Mouse (Mus musculus) spleen, postnatal 36 days (tissue): ENCODE data around the gene Mybpc3.

ENCODE experiments used
- DNase-seq, 2 experiments: peaks; one replicate each; pipeline ENCODE4 v3.0.0; 2022; ENCODE audit warnings: low spot score in 2 of 2, mixed read lengths in 1 of 2

Gene Mybpc3

DNA sequence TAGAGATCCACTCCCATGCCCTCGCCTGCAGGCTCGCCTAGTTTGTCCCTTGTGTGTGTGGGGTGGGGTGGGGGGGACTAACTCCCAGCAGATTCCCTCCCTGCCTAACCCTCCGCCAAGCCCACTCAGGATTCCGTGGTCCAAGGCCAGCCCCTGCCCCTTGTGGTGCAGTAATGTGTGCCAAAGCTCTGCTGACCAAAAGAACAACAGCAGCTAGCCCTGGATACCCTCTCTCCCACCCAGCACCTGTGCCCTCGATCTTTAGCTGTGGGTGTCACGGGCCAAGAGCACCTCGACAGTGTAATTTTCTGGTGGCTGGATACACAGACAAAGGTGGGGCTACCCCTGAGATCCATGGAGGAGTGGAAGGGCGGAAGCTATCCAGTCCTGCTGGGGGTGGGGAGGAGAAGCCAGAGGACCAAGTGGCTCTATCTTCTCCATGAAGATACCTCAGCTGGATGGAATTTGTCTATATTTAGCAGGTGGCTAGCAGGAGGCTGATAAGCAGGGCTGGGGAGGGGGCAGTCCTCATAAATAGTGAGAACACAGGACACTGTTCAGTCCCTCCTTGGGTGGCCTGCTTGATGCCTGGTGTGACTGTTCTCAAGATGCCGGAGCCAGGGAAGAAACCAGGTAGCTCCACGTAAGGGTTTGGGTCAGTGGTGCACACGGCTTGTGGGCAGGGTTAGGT, at the start of gene Mybpc3:
TSS of gene Mybpc3 (plus strand) at position 560 of the 691 bp plus-strand sequence.
- no peak for DNase-seq

DNA sequence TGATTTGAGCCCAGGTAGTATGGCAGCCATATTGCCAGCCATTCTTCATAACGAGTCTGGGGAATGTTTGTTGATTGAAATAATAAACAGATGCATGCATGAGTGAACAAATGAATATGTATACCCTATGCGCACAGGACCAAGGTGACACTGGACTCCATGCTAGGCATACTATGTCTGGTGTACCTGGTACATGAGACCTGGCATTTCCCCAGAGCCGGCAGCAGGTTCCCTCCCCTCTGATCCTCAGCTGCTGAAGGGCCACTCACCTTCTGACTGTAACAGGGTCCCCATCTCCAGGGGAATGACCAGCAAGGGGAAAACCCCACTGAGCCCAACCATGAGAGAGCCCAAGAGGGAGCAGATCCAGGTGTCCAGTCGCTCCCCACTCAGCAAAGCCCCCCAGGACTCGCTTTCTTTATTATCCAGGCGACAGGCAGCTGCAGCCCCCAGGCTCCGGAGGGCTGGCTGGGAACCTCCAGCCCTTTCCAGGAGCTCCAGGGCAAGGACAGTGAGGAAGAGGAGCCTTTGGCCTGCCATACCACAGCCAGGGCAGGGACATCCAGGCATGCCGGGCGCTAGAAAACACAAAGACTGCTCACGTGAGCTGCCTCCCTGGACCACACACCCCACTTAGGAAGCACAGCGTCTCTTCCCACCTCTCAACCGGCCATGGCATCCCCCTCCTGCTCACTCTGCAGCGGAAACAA, 49.6 kb upstream of the Mybpc3 start:
- no peak for DNase-seq

DNA sequence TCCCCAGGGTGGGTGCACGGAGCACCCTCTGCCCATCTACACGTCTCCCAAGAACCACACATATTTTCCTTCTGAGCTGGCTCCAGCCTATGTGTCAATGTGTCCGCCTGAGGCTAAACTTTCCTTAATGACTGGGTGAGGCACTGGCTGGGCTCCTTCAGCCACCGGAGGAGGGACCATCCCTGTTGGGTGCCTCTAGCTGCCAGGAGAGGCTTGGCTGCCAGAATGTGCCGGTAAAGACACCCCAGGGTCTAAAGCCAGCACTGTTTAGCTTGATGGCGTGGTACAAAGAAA, 49.1 kb upstream of the Mybpc3 start:
- DNase-seq: no peak

DNA sequence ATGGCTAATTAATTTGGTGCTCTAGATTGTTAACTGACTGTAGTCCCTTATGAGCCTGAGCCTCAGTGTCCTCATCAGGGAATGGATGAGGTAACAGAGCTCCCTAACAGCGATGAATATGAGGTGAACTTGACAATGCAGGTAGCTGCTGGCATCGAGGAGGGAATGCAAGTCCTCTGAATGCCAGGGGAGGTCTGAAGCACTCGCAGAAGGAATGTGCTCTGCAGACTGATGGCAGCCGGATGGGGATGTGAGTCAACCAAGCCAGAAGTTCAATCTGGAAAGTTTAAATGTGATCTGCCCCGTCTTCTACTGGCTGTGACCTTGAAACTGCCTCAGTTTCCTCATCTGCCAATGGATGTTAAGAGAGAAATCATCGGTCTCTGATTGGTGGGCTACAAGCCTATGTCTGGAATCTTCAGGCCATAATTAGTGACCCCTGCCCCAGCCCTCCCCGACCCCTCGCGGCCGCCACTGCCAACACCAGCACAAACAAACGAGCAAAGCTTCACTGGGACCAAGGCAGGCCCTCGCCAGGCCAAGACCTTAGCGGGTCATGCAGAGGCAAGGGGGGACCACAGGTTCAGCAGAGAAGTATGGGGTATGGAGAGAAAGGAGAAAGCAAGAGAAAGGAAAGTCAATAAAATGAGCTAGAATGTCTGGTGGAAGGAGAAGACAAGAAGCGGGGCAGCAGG, 48.5 kb upstream of the Mybpc3 start:
- no peak for DNase-seq

DNA sequence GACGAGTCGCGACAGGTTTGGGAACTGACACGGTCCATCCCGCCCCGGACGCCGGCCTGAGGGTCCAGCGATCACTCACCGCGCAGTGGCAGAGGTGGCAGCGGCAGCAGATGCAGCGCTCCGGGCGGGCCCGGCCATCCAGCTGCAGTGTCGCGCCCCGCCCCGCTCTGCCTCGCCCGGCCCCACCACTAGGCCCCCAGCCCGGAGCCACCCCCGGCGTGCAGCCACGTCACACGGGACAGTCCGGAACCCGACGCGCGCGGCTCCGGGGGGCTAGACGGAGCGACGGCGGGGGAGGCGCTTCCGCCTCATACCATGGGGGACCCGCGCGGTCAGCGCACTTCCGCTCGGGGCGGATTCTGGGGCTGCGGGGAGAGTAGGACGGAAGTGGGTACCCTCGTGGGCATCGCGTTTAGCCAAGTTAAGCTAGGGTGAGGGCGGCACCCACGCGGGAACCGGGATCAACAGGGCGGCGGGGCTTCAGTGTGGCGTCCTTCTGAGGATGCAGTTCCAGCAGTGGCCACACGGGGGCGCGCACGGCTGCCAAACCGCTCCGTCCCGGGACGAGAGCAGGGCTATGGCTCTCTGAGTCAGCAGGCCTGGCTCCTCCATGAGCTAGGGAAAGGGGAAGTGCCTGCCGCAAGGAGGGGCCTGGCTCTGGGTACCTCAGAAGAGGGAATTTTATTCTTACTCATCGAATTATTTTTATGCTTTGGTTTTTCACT, 47.7 kb upstream of the Mybpc3 start, which contains the start of gene Slc39a13:
TSS of gene Slc39a13 (minus strand) at position 342 of the 725 bp plus-strand sequence.
- peak; percentile 94 for DNase-seq

DNA sequence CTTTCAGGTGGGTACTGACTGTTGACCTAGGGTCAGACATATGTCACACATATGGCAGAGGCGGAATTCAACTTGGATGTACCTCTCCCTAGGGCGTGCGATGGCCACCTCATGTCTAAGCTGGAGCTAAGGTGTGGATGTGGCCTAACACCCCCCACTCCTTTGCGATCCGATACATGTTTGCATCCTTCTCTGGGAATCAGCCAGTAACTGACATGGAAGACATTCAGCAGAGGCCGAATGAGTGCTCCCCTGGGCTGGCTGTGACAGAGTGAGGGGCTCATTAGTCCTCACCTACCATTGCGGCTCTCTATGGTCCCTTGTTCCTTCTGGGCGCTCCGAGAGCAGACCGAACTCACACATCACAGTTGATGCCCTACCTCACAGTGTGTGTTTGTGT, 46.9 kb upstream of the Mybpc3 start:
- no peak for DNase-seq

DNA sequence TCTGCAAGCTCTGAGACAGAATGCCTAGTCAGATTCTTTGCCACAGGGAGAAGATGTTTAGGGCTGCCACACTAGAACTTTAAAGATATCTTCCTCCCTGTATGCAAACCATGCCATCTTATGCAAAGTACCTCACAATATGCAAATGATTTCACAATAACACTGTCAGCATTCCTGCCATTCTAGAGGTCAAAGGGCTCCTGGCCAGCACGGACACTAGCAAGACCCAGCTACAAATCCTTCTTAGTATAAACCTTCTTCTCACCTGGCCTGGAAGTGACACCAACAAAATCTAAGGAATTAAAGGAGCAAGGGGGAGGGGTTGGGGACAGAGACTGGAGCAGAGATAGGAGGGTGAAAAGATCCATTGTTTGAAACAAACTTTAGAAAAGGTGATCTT, 45.9 kb upstream of the Mybpc3 start:
- DNase-seq: no peak

DNA sequence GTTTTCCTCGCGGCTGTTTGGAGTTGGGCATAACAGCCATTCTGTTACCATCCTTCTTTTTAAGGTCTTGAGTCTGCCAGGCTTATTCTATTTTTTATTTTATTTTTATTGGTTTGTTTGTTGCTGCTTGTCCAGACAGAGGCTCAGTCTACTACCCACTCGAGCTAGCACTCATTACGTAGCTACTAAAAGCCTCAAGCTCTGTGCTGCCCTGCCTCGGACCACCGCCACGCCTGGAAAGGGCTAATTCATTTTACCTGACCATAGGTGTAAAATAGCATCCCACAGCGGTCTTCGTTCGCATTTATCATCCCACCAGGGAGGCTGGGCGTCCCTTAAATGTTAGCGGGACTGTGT, 40.0 kb upstream of the Mybpc3 start:
- DNase-seq: no peak

DNA sequence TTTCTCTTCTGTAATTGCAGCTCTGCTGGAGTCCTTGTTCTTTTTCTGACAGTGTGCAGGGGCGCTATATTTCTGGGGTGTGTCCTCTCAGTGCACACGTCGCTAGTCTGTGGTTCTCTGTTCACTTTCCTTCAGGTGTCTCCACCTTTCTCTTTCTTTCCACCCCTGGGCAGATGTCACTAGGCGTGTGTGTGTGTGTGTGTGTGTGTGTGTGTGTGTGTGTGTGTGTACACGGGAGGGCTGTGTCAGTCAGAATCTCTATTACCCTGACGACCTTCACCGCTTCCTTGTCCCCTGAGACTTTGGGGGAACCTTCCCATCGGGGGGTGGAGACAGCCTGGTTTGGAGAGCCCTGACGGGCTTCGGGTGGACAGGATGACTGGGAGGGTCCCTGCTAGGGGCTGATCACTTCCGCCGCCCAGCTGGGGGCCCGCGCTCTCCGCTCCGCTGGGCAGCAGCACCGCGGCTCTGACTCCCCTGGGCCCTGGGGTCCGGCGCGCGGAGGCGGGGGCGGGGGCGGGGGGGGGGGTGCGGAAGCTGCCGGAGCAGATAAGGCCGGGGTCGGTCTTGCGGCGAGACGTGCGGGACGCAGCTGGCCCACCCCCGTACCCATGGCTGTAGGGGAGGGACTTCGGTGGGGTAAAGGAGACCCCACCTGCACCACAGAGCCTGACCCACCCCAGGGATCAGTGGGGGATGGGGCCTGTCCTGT, 39.5 kb upstream of the Mybpc3 start:
- peak; percentile 72 to 74 for DNase-seq

DNA sequence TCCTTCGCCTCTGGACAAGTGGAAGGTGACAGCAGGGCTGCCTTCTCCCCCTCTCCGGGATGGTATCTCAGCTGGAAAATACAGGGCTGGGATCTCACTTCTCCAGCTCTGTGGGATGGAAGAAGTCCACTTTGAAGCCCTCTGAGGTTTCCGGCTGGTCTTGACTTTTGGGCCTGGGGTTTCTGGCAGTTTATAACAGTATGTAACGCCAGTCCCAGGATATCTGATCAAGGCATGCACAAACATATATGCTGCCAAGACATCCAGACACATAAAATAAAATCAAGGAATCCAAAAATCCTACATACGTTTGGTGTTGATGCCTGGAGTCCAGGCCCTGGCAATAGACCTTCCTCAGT, 38.9 kb upstream of the Mybpc3 start:
- DNase-seq: no peak

DNA sequence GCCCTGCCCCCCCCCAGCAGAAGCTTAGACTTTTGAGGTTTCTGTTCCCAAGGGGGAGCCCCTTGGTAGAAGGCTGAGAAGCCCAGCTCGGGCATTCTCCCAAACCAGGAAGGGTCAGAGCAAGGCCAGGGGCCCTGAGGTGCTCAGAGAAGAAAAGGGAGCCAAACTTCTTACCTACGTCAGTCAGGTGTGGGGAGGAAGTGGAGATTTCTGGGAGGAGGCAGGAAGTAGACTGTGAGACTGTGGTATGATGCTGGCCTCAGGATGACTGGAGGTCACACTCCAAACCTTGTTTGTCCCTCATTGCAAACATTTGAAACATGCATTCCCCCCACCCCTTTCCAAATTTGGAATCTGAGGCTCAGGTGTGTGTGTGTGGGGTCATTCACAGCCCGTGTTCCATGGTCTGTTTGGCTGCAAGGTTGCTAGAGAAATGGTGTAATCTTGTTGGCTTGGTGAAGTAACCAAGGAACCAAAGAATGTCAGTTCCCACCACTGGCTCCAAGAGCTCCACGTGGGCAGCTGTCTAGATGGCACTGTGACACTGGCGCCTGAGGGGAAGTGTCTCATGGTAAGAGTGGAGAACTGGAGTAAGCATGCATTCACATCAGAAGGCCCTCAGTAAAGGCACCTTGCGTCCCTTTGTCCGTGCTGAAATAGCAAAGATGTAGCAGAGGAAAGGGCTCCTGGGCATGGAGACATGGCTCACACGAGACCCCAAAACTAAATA, 37.0 kb upstream of the Mybpc3 start:
- peak; percentile 48 to 51 for DNase-seq

DNA sequence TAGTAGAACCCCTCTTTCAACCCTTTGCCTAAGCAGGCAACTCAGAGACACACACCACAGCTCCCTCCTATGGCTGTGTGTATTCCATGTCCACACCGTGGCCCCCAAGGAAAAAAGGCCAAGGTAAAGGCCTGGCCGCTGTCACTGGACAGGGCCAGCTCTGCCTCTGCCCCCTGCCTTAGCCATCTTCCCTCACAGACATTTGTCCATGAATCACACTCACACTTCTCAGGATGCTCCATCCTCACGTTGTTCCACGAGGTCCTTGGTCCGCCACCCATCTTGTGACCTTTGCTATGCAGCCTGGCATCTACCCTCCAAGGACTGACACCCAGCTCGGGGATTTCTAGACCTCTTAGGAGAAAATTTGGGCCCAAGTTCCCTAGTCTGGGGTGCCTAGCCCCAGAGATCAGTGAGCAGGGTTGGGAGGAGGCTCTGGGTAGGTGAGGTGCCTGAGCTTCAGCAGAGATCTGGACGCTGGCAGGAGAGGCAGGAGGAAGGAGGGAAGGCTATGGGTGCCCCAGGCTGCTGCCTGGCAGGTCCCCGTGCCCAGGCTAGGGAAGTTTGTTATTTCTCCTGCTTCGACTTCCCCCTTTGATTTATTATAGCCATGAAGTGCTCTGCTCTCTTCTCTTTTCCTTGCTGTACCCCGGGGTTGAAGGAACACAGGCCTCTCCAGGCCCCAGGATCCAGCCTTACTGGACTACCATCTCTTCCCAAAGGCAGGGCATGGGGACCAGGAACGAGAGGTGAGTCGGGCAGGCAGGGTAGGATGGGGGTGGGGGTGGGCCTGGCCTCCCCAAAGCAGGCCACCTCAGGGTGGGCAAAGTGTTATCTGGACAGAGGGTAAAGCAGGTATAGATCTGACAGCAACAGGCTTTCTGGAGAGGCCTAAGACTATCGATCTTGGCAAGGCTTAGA, 35.9 kb upstream of the Mybpc3 start, which contains the start of gene Spi1:
TSS of gene Spi1 (plus strand) at position 616 of the 921 bp plus-strand sequence.
- DNase-seq: no peak

DNA sequence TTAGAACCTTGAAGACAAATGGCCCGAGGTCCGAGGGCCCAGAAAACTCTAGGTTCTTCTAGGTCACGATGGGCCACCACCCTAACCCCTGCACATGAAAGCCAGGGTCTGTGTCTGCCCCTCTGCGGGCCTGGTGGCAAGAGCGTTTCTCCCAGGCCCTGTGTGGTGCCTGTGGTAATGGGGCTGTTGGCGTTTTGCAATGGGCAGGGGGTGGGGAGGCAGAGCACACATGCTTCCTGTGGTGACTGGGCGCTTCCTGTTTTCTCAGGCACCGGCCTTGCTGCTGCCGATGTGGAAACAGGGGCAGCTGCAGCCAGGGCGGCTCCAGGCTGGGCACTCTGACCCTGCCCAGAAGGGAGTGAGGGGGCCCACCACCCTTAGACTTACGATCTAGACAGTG, 35.1 kb upstream of the Mybpc3 start:
- DNase-seq: peak; percentile 89 to 92

DNA sequence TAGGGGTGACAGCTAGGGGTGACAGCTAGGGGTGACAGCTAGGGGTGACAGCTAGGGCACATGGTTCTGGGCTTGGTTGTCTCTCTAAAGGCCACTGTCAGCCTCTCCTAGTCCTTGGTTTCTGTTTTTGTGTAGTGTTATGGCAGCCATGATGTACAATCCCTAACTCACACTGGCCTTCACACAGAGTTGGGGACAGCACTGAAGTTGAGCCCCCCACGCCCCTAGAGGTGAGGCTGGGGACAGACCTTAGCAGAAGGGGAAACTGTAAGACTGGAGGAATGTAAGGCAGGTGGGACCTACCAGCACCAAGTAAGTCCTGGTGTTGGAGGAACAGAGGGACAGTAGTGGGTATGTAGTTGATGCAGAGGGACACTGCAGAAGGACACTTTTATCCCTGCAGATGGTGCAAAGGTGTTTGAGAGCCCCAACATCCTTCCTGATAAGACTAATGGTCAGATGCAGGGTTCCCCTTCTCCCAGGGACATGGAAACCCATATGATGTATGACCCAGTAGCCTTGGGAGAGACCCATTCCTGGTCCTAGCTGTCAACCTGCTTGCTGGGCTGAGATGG, 34.5 kb upstream of the Mybpc3 start:
- DNase-seq: no peak

DNA sequence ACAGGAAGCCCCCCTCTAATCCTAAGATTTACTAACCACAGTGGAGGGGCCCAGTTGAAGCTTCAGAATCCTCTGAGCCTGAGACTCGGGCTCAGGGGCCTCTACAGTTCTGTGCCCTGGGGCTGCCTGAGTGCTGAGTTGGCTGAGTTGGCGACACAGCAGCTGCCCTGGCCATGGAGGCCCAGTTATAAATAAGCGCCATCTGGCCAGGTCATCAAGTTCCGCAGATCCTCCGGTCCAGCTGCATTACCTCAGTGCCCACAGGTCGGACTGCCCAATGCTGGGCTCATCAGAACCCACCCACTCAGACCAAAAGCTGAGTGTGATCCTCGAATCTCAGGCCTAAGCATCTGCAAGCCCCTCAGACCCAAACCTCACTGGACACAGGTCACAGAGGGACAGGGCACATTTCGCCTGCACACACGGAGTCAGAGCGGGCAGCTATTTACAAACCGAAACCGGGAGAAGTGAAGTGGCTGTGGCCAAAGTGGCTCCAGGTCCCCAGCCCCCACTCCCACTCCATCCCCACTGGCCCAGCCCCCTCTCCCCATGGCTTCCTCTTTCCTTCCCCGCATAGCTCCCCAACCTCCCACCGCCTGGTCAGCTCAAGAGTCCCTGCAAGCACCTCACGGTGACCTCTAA, 33.6 kb upstream of the Mybpc3 start:
- DNase-seq: peak in 1 of 2 experiments; percentile 37

DNA sequence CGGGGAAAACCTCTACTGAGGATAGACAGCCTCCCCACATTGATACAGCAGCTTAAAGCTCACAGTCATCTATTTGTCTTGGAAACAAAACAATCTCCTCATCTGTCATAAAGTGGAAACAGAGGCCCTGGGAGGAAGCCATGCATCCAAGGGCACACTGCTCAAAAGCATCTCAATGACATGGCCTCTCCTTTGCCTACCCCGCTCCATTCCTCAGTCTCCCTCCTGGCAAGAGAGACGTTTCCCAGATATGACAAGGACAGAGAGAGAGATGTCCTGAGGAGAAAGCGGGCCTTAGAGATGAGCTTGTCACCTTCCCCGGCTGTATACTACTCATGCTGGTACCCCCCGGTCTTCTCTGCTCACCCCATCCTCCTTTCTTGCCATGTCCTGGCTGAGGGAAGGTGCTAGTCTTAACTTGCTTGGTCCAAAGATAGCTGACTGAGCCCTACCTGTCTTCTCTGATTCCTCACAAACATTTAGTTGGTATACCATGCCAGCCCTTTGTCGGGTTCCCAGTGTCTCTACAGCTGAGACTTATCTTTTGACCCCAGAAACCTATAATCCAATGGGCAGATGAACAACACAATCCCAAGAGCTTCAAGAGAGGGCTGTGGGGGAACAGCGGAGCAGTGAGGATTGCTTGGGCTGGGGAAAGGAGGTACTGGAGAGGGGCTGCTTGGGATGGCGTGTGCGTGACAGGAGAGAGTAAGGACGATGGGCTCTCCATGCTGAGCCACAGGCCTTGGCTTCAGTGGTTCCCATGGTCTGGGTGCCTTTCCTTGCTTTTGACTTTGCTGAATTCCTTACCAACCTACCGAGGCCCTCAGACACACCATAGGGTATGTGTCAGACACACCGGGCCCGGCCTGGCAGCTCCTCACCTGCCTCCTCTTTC, 32.2 kb upstream of the Mybpc3 start:
- DNase-seq: no peak

DNA sequence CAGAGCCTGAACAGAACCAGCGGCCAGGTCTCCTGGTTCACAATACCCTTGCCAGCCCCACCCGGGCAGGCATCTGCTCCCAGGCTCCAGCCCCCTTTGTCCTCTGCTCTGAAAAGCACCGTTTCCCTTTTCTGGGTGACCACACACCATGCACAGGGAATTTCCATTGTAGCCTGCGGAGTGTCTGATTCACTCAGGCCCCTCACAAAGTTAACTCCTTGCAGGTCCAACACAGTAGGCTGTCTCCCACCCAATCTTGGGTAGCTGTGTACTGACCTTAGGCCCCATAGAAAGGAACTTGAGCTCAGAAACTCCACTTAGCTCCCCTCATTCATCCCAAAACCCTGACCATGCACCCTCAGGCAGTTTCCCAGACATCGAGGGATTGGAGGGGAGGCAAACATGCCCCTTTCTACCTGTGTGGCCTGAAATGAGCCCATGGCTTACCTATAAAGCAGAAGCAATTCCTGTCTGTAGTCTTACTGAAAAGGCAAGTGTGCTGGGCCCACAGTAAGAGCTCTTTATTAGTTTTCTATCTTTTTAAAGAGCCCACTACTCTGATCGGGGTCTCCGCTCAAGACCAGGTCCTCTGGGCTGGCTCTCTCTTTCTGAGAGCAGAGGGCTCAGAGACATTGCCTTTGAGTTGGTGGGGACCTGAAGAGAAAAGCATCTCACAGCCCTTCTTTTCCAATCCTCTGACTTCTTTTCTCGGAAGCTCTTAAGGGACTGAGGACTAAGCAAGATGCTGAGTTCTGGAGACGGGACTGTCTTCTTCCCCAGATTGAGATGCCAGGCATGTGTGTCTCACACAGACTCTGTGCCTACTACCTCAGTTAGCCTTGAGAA, 31.3 kb upstream of the Mybpc3 start:
- peak in 1 of 2 experiments; percentile 39 for DNase-seq
